Mouse (Mus musculus) MEL (cell line): ENCODE data around the gene Maml3.

Experiments
- CTCF ChIP-seq, 3 experiments: IDR thresholded peaks in 2 of 3; conservative IDR thresholded peaks in 1 of 3; 2 replicates each; pipeline ENCODE4 v1.5.1; 2011 to 2012; ENCODE audit warnings: low read length in 3 of 3, low read depth in 2 of 3, mild to moderate bottlenecking in 2 of 3, improper control_type of control experiment in 1 of 3, inconsistent platforms in 1 of 3, mixed read lengths in 1 of 3, moderate library complexity in 1 of 3; ENCODE audit not compliant: control insufficient read depth in 1 of 3, insufficient read depth in 1 of 3, poor library complexity in 1 of 3, severe bottlenecking in 1 of 3
- E2F4 ChIP-seq: IDR thresholded peaks from 2 replicates; pipeline ENCODE4 v1.6.1; 2011; ENCODE audit warnings: low read depth, low read length, improper control_type of control experiment, borderline replicate concordance
- ELF1 ChIP-seq: IDR thresholded peaks from 2 replicates; pipeline ENCODE4 v1.6.1; 2014; ENCODE audit warnings: low read depth, mild to moderate bottlenecking, inconsistent platforms, low read length, improper control_type of control experiment, moderate library complexity
- GABPA ChIP-seq: IDR thresholded peaks from 2 replicates; pipeline ENCODE4 v1.6.1; 2012; ENCODE audit warnings: low read depth, mild to moderate bottlenecking, inconsistent platforms, low read length, improper control_type of control experiment, moderate library complexity
- HCFC1 ChIP-seq: IDR thresholded peaks from 2 replicates; pipeline ENCODE4 v1.6.1; 2012; ENCODE audit warnings: low read depth, mild to moderate bottlenecking, inconsistent platforms, low read length, improper control_type of control experiment, moderate library complexity
- JUND ChIP-seq: IDR thresholded peaks from 2 replicates; pipeline ENCODE4 v1.6.1; 2011; ENCODE audit warnings: low read depth, mild to moderate bottlenecking, improper control_type of control experiment, low read length
- MAZ ChIP-seq: IDR thresholded peaks from 2 replicates; pipeline ENCODE4 v1.6.1; 2012; ENCODE audit warnings: low read depth, mild to moderate bottlenecking, inconsistent platforms, low read length, improper control_type of control experiment
- NELFE ChIP-seq: IDR thresholded peaks from 2 replicates; pipeline ENCODE4 v1.6.1; 2011; ENCODE audit warnings: low read depth, low read length, improper control_type of control experiment
- POLR2A ChIP-seq, 2 experiments: IDR thresholded peaks; 2 replicates each; pipeline ENCODE4 v1.6.1; 2011 to 2012; ENCODE audit warnings: low read length in 2 of 2, mild to moderate bottlenecking in 2 of 2, control low read depth in 1 of 2, improper control_type of control experiment in 1 of 2, low read depth in 1 of 2, moderate library complexity in 1 of 2; ENCODE audit not compliant: control insufficient read depth in 1 of 2, insufficient read depth in 1 of 2, poor library complexity in 1 of 2
- SIN3A ChIP-seq: IDR thresholded peaks from 2 replicates; pipeline ENCODE4 v1.6.1; 2012; ENCODE audit warnings: low read length, improper control_type of control experiment, inconsistent platforms
- TBP ChIP-seq: IDR thresholded peaks from 2 replicates; pipeline ENCODE4 v1.8.0; 2011; ENCODE audit warnings: low read depth, low read length, improper control_type of control experiment
- ZC3H11A ChIP-seq: IDR thresholded peaks from 2 replicates; pipeline ENCODE4 v1.6.1; 2012; ENCODE audit warnings: low read depth, mild to moderate bottlenecking, inconsistent platforms, low read length, improper control_type of control experiment
- ZMIZ1 ChIP-seq: IDR thresholded peaks from 2 replicates; pipeline ENCODE4 v1.6.1; 2012; ENCODE audit warnings: low read depth, mild to moderate bottlenecking, inconsistent platforms, low read length, improper control_type of control experiment, moderate library complexity

GRCm38 (mm10) chr3:51813186-51813585 is 291.7 kb downstream of the Maml3 start:
- no peak for TF ChIP-seq GABPA
- no peak for TF ChIP-seq HCFC1
- no peak for TF ChIP-seq ZC3H11A
- TF ChIP-seq SIN3A, result no peak
- TF ChIP-seq CTCF (IDR thresholded peaks at IDR 0.05 in 2 of 3, conservative IDR thresholded peaks at IDR 0.05 in 1 of 3; ENCODE audit: control insufficient read depth in 1 of 3, insufficient read depth in 1 of 3, low read depth in 2 of 3, low read length in 3 of 3, poor library complexity in 1 of 3, severe bottlenecking in 1 of 3), result no peak
- TF ChIP-seq TBP, result no peak
- no peak for TF ChIP-seq NELFE
- no peak for TF ChIP-seq MAZ
- TF ChIP-seq ZMIZ1, result no peak
- no peak for TF ChIP-seq ELF1
- no peak for TF ChIP-seq POLR2A (IDR thresholded peaks at IDR 0.05; ENCODE audit: control insufficient read depth in 1 of 2, insufficient read depth in 1 of 2, low read depth in 1 of 2, low read length in 2 of 2, poor library complexity in 1 of 2)
- no peak for TF ChIP-seq JUND
- TF ChIP-seq E2F4, result no peak
